Mouse (Mus musculus) CH12F3 (cell line): ENCODE measurements around the gene Ydjc.
"Not testable (repeated sequence)": the region's sequence is repeated elsewhere in the genome, so short reads cannot be mapped to it uniquely, and the experiment has no call there.

Experiments
- in situ Hi-C: fragments of 300-500 bp; cut with MboI; formaldehyde crosslinking; loops from 2 replicates; pipeline ENCODE4 v1.14.3; 2020; ENCODE audit warnings: low sequenced_read_pairs

Ydjc gene

GRCm38 (mm10) chr16:17150520-17151258 is 6.3 kb downstream of the Ydjc start:
- in situ Hi-C loops, result no loop called here

DNA sequence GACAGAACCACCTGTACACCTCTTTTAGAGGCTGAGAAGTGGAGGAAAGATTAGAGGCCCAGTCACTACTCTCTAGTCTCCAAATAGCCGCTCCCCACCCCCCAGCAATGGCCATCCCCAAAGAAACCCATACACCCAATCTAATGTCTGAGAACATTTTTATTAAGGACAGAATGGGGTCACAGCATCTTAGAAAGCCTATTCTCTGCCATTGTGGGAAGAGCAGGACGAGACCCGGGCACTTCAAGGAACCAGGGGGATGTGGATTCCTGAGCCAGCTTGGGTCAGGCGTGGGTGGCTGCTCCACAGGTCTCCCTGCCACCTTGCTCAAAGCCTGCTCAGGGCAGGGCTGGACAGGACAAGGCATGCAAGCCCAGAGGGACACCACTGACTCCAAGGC is 7.5 kb downstream of the Ydjc start:
- in situ Hi-C loops, result no loop called here

GRCm38 (mm10) chr16:17154346-17154745 is 9.9 kb downstream of the Ydjc start:
- in situ Hi-C loops, result no loop called here

DNA sequence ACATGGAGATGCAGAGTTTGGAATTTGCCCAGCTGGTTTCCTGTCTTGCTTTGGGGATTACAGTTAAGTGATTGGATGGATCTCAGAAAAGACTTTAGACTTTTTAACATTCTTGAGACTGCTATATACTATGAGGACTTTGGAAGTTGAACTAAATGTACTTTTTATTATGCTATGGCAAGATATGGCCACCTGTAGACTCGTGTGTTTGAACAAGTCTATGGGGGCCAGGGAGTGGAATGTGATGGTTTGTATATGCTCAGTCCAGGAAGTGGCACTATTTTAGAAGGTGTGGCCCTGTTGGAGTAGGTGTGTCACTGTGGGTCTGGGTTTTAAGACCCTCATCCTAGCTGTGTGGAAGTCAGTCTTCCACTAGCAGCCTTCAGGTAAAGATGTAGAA is 21.1 kb downstream of the Ydjc start:
- in situ Hi-C loops, result not testable (repeated sequence)

GRCm38 (mm10) chr16:17167179-17167578 is 22.8 kb downstream of the Ydjc start:
- in situ Hi-C loops, result no loop called here

DNA sequence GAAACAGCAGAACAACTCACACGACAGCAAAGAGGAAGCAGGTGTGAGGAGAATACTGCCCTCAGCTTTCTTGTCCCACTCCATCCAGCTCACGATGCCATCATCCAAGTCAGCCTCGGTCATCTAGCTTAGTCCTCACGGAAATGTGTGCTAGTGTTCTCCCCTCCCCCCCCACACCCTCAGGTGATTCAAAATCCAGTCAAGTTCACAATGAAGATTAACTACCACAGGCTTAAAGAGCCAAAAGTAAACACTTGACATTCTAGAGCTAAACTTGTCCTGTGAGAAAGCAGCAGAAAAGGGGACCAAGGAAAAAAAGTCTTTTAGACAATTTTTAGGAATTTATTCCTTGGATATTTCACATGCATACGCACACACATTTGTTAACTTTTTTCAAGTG is 23.6 kb downstream of the Ydjc start:
- in situ Hi-C loops, result no loop called here

- in situ Hi-C loops, result no loop called here
These were observed 31.3 kb downstream of the Ydjc start for GRCm38 (mm10) chr16:17175765-17176164.

DNA sequence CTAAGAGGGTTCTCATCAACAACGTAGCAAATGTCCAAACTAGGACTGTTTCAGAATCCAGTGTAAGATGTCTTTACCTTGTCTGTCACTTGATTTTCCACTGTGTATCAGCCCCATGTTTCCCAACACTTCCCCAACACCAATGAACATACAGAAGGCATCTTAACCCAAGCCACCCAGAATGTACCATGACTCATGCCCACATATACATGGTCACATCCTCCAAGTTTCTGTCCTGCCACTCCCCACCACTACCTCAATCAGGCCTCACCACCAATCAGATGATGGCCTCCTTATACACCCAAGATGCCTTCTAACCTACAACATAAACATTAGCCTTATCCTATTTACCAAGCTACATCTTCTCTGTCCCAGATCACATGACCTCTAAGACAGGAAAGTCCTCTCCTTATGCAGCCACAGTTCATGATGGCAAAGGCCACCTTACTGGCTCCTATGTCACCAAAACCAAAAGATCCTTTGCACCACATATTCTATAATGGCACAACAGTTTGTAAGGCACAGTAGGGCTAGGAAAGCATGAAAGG is 33.3 kb downstream of the Ydjc start:
- in situ Hi-C loops, result no loop called here

DNA sequence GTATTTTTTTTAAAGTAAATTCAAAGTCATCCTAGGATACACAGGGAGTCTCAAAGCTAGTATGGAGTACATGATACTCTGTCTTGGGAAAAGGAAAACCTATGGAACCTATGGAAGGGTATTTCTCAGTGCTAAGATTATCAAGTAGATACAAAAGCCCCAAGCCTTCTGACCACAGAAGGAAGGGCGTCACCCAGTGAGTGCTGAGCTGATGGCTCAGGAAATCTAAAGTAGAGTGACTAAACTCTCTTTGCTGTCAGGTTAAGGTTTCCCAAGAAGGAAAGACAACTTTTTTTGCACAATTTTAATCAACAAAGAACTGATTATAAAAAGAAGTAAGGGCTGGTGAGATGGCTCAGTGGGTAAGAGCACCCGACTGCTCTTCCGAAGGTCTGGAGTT is 35.3 kb downstream of the Ydjc start:
- in situ Hi-C loops, result no loop called here

DNA sequence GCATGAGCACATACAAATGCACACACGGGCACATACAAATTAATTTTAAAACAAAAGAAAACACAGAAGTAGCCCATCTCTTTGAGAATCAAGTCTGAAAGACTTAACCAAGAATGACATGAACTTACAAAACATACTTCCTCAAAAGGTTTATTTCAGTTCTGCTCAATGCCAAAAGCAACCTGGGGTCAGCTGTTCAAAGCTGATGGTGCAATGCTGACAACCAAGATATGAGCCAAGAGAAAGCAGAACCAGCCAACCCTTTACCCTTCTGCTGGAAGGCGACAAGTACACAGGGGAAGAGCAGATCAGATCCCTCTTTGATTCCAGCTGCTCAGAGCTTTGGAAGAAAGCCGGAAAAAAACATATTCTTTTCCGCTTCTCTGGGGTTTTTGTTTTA is 37.0 kb downstream of the Ydjc start:
- in situ Hi-C loops, result no loop called here

- in situ Hi-C loops, result no loop called here
These were observed 37.7 kb downstream of the Ydjc start for GRCm38 (mm10) chr16:17182136-17182535.

DNA sequence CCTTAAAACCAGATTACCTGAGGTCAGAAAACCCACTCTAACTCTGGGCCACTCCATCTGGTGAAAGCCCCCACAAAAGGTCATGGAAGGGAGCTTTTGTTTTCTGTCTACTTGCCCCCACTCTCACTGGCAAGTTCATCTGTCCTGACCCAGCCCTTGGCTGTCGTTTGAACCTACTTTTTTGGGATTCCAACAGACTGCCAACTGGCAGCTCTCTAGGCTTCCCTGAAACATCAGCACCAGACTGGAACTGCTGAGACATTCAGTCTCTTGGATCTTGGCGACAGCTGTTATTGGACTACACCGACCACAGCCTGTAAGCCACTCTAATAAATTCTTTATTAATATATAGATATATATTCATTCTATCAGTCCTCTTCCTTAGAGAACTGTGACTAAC is 38.6 kb downstream of the Ydjc start:
- in situ Hi-C loops, result no loop called here

DNA sequence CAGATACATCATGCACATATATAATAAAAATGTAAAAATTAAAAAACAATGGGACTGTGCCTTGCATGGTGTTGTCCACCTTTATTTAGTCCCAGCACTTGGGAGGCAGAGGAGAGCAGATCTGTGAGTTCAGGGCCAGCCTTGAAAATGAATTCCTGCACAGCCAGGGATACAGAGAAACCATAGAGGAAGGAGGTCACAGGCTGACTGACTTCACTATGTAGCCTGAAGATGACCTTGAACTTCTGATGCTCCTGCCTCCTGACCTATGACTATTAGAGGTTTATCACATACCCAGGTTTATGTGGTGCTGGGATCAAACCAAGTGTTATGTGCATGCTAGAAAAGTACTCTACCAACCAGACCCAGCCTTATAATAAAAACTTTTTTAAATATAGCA is 41.1 kb downstream of the Ydjc start:
- in situ Hi-C loops, result no loop called here

DNA sequence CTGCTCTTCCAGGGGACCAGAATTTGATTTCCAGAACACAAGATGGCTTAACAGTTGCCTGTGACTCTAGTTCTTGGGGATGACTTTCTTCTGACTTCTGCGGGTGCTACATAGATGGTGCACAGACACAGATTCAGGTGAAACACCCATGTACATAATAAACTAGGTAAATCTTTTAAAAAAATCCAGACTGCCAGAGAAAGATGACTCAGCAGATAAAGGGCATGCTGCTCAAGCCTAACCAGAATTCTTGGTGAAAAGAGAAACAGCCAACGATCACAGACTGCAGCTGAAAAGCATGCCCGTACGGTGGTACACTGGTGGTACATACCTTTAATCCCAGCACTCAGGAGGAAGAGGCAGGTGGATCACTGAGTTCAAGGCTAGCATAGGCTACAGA is 49.4 kb downstream of the Ydjc start:
- in situ Hi-C loops, result no loop called here

DNA sequence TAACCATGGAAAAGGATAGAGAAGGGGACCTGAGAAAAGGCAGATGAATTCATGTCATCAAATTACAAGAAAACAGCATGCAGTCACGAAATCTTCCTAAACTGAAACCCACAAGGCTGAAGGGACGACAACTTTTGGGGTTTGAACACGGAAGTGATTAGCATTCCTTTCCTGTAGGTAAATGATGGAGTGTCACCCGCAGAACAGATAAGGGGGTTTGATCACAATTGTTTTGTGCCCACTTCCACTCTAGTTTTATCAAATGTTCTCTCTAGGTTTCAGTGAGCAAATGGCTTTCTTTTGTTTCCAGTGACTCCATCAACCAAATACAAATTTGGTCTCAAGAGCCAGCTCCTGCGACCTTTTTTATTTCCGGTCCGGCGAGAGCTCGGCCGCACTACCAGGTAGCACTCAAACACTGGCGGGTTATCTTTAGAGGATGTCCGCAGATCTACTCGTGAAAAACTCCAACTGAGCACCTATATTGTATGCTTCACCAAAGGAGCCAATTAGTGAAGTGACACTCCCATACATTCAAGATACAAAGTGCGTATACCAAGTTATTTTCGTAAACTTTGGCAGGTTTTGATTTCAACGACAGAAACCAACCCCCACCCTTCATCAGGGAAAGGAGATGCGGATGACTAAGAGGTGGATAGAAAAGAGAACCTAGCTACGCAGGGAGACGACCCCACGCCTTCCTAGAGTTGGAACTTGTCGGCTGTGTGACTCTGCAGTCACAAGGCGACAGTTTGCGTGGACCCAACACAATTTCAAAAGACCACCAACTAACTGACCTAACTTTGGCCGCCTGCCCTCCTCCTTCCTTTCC is 55.9 kb downstream of the Ydjc start:
- in situ Hi-C loops, result no loop called here

GRCm38 (mm10) chr16:17200953-17201707 is 56.7 kb downstream of the Ydjc start:
- in situ Hi-C loops, result no loop called here

DNA sequence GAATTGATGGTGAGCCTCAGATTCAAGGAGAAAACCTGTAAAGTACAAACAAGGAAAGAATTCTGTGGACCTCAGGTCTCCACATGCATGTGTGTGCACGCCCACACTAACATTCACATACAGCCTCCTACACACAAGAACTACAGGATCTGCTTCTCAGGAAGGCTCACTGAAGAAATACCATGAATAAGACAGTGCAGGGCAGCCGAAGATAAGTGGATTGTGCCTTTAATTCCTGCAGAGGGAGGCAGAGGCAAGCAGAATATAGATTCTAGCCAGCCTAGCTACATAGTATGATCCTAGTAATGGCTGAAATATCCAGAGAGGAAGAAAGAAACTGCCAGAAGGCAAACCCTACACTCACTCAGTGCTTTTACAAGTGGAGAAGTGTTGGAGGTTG is 57.6 kb downstream of the Ydjc start:
- in situ Hi-C loops, result no loop called here

- in situ Hi-C loops, result no loop called here
These were observed 58.1 kb downstream of the Ydjc start, which contains the start of gene Ube2l3 for GRCm38 (mm10) chr16:17202549-17202948. TSS of gene Ube2l3 (minus strand) at chr16:17202649.

GRCm38 (mm10) chr16:17204990-17205389 is 60.6 kb downstream of the Ydjc start:
- in situ Hi-C loops, result no loop called here

- in situ Hi-C loops, result no loop called here
These were observed 64.3 kb downstream of the Ydjc start, which contains the start of gene Rimbp3 for GRCm38 (mm10) chr16:17208389-17209361. TSS of gene Rimbp3 (plus strand) at chr16:17208603.
